Mouse (Mus musculus) embryo, embryonic 10 days (tissue): ENCODE data around the gene Klhl29.

Experiments
- DNase-seq: peaks from one replicate; pipeline ENCODE4 v3.0.0-alpha.2; 2015; ENCODE audit warnings: low spot score

Klhl29 gene

DNA sequence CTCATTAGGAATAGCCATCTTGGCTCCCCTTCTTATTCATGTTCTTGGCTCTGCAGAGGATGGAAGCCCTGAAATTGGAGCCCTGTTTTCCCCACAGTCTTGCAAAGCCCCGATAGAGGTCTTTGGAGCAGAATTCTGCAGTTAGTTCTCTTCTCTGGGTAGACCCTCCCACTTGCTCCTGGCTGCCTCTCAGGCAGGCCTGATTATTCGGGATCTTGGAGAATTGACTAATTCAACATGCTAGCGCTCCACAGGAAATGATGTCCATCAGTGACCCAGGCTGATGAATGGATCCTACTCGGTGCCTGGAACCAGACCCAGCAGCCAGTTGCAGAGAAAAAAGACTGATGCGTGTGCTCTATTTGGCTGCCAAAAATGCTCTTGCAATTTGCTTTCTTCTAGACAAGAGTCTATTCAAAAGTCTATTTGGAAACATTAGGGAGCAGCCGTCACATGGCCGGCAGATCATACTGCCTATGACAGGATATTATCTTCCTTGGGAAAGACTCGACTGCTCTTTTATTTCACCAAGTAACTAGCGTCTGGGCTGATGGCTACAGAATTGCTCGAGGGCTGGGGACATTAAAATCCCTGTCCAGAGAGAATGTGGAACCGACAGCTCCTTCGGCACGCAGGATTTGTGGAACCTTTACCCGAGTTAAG, 155.4 kb downstream of the Klhl29 start:
- no peak for DNase-seq

DNA sequence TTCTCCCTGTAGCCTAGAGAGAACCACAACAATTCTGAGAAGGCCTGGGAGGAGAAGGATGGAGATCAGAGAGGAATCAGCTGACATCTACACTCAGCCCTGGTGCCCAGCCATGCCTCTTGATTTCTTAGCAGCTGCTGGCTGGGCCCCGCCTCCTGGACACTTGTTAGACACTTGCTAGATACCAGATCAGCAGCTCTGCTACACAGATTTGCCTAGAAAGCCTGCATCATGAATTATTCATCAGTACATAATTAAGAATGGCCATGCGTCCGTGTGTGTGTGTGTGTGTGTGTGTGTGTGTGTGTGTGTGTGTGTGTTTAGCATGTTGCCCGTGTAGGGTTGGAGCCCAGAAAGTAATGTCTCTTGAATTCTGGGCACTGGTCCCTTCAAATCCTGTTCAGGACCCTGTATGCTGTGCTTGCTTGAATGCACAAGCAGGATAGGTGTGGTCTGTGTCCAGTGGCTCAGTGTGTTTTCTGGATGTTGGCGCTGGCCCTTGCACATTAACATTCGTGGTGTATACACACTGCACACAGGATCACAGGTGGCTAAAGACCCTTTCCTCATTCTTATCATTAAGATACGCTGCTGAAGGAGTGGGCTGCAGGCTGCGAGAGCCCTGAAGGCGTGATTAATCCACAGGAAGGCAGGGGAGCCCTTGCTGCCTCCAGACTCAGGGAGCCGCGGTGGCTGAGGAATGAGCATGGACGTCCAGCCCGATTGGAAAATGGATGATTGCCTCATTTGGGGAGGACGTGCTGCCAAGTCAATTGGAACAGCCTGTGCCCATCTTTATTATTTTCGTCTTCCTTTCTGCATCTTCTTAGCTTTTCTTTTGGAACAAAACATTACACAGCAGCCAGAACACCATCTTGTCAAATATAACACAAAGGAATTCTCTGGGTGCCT, 159.4 kb downstream of the Klhl29 start:
- peak; percentile 45 for DNase-seq

DNA sequence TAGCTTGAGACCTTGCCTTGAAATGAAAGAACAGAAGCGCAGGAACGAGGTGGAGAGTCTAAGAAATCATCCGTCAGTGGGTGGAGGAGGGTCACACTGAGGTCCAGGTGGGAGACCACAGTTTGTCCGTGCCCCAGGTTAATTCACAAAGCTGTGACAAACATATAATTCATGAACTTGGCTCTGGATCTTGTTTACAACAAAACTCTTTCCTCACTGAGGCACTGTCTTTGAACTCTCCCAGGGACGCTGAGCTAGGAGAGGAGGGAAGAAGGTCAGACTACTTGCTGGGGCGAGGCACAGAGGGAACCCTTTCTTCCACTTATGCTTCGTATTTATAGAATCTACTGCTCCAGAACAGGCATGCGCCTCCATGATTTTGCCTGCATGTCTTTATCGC, 161.2 kb downstream of the Klhl29 start:
- no peak for DNase-seq

DNA sequence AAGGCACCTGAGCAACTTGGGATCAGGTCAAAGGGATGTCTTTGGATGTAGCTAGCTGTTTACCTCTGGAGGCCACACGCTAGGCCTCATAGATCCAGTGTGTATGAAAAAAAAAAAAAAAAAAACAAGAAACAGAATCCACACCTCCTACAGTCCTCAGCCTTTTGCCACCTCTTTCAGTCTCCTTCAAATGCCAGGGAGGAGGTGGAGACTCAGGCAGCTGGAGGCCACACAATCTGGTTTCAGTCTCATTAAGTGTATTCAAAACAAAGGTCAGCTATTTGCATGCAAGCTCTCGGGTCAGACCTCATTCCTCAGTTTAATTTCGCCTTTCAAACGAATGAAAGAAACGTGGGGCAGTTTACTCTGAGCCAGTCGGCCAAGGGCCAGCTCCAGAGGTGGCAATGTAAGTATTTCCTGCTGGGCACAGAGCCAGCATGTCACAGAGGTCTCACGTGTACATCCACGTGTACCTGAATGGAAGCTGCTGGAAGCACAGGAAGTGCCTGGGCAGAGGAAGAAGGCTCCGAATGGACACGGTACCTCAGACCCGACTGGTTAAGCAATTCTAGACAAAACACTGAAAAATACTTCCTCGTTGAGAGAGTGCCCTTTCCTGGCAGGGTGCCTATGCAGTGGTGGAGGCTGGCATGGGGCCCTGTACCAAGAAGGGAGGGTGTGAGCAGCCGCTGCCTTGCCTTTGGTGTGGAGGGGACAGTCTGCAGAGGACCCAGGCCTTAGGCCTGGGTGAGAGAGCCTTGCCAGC, 162.0 kb downstream of the Klhl29 start:
- no peak for DNase-seq

DNA sequence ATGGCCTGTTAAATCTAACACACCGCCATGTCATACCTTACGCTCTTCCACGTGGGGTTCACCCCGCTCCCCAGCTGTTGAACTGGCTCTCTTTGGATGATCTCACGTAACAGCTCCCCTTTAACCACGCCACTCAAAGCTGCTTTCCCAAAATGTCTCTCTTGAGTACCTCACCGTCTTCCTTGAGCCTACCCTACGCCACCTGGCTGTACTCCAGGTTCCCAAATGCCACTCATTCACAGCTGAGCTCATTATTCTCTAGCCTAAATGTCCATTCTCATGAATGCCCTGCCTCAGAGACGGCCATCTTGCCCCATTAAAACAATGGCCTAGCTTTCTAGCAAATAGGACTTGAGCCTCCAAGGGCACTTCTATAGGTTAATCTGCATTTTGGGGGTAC, 163.6 kb downstream of the Klhl29 start:
- no peak for DNase-seq

DNA sequence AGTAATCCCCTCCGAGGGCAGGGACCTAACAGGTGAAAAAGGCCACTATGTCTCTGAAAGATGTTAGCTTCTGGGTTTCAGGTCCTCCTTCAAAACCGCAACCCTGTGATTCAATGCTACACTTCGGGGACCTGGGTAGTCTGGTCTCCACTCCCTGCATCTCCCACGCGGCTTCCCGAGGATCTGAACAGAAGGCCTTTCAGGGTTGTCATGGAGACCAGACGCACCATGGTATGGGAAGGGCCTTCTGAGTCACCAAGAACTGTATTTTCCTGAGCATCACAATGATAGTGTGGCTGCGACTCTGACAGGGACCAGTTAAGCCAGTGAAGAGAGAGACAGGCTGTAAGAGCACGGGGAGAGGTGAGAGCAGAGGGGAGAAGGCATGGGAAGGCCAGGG, 164.7 kb downstream of the Klhl29 start:
- DNase-seq, result peak; percentile 20

DNA sequence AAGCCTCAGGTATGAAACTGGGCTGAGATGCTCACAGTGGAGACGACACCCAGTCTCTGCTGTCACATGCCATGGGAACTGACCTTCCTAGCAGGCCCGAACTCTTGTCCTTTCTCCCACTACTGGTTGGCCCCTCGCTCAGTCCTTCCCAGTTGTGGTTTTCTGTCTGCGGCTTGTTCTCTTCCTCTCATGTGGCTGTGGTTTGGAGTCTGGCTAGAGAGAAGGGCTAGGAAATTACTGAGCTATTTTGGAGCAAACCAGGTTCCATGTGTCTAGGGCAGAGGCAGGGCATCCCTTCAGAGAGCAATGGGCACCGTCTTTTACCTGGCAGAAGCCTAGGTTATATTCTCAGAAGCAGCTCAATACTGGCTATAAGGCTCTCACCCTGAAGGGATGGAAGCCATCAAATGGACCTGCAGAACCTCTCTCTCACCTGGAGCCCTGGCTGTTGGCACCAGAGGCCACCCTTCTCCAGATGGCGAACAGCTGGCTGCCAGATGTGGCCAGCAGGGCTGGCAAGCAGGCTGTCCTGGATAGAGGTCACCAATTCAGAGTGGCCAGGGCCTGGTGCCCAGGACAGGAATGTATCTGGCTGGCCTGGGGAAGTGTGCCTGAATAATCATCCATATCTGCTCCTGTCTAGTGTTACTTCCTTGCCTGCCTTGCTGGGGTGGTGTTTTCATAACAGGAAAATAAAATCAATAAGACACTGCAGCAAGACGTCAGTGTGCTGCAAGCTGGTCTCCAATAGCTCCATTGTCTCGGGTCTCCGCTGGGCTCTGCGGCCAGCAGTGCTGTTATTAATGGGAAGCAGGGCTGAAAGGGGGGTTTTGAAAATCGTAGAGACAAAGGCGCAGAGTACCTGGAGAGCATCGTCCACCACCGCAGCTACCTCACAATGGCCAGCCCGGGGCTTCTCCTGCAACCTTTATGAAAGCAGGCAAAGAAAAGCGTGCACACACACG, 167.3 kb downstream of the Klhl29 start:
- peak; percentile 19 for DNase-seq

DNA sequence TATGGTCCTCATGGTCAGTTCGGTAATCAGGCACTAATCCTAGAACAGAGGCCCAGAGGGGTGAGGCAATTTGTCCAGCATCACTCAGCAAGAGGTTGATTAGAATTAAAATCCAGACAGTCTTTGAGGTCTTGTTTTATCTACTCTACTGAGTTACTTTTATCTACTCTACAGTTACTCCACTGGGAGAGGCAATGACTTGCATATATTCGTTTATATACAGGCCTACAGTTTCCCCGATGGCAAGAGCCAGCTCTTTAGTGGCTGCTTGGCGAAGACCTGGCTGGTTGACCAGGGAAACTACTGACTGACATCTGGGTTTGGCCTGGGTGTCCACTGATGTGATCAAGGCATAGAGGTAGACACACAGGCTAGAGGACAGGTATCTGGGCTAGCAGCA, 168.3 kb downstream of the Klhl29 start:
- no peak for DNase-seq

DNA sequence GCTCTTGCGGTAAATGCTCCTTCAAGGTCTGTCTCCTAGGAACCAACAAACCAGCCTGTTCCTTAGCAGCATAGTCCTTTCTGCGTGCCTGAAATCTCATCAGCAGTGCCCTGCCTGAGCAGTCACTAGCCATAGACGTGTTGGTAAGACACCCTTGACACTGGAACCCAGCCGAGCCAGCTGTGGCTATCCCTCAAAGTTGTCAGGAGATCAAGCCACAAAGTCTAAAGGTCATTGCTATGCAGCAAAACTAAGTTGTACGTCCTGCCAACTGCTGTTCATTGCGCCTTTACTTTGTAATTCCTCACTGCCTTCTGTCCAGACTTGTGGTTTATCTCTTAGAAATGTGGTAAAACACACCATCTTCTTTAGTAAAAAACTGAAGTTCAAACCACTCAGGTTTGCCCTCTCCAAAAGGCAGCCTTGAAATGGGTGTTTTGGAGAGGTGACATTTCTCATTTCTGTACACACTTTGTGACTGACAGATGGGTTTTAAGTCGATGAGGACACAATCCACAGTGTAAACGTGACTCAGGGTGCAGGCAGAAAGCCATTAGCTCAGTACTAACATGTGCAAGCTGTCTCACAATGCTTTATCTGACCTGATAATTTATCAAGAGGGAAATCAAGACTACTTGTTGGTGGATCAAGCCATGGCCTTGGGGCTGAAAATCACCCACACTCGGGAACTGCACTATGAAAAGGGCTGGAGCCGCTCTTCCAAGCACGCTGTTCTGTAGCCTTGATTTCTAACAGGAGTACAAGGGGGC, 171.2 kb downstream of the Klhl29 start:
- DNase-seq, result peak; percentile 37

DNA sequence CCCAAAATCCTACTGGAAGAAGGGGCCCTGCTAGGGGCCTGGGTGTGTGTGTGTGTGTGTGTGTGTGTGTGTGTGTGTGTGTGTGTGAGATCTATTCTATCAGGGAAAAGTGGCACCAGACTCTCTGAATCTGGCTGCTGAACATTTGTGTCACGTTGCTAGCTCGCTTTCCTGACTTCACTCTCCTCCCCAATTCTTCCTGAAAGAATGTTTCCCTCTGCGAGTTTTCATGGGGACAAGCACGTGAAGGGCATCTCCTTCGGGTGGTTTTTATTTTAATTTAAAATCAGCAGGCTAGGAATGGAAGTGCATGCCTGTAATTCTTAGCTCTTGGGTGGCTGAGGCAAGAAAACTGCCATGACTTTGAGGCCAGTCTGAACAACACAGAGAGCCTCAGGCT, 172.1 kb downstream of the Klhl29 start:
- no peak for DNase-seq

DNA sequence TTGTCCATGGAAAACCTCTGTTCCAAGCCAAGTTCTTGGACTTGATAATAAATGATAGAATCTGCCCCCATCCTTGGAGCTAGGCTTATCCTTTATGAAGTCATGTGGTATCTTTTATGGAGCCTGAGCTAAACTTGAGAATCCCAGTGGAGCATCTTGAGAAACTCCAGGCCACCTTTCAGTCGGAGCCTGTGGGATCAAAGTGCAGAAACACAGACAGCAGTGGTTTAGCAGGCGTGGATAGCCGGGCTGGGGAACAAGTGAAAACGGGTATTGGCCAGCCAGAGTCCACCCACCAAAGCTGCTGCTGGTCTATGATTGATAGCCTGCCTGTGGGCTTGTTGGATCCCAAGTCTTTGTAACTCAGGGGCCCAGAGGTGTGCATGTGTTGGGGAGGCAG, 177.2 kb downstream of the Klhl29 start:
- no peak for DNase-seq

DNA sequence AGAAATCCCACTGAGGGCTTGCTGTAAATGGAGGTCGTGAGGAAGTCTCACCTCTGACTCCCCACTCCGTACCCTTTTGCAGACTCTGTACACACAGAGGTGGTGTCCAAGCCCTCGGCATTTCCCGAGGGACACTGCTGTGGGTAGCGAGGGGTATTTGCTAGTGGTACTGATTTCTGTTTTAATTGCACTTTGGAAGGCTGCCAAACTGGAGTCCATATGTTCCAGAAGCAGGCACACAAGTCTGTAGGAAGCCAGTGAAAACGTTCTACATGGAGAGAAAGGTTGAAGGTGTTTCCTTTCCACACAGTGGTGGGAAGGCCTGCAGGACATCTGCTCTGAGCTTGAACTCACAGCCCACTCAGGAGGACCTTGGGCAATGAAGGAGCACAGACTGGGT, 181.3 kb downstream of the Klhl29 start:
- DNase-seq, result no peak

DNA sequence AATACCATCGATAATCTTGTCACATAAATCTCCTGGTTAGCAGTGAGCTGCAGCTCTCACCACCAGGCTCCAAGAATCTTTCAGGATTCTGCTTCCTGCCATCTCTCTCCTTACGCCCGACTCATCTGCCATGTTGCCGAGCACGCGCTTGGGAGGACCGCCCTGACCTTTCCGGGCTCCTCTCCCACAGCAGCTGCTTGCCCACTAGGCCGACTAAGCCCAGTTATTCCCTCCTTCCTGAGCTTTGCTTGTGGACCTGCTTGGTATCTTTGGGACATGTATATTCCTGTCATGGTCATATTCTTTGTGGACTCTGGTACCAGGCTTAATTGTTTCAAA, 183.1 kb downstream of the Klhl29 start:
- no peak for DNase-seq

DNA sequence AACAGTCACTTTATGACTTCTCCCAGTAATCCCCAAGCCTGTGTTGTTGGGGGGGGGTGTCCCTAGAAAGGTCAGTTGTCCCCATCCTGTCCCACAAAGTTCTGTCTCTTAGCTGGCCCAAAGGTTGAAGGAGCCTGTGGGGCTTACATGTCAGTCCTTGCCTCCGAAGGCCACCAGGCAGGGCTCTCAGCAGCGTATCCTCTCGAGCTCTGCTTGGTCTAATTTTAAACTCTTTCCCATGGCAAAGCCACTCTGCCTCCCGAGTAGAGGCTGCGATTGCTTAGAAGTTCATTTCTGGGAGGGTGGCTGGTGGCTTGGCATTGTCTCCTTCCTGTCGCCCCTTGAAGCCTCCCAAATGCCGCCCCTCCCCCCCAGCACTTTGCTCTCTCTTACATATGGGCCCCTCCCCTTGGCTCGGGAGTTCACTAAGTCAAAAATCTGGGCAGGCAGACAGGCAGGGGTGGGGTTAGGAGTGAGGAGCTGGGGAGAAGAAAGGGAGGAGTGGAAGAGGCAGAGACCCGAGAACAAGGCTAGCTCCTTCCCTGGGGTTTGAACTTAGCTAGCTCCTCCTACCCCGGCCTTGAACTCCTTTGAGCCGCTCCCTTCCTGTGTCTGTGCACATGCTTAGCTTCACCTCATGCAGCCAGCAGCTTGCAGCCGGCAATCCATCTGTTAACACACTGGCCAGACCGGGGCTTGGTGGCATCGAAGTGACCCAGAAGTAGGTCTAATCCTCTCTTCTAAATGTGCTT, 183.7 kb downstream of the Klhl29 start:
- peak; percentile 73 for DNase-seq

DNA sequence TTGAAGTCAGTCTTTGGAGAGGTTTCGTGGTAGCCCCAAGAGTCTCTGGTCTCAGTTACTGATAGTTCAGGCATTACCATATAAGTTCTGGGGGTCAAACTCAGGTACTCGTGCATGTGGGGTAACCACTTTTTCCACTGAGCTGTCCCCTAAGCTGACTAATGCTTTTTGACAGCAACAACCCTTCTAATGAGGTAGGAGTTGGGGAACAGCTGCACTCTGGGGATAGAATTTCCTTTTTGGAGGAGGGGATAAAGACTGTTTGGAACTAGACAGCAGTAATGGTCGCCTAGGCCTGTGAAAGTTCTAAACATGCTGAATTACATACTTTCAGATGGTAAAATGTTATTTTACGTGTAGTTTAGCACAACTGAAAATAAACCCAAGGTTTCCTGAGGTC, 184.3 kb downstream of the Klhl29 start:
- no peak for DNase-seq

DNA sequence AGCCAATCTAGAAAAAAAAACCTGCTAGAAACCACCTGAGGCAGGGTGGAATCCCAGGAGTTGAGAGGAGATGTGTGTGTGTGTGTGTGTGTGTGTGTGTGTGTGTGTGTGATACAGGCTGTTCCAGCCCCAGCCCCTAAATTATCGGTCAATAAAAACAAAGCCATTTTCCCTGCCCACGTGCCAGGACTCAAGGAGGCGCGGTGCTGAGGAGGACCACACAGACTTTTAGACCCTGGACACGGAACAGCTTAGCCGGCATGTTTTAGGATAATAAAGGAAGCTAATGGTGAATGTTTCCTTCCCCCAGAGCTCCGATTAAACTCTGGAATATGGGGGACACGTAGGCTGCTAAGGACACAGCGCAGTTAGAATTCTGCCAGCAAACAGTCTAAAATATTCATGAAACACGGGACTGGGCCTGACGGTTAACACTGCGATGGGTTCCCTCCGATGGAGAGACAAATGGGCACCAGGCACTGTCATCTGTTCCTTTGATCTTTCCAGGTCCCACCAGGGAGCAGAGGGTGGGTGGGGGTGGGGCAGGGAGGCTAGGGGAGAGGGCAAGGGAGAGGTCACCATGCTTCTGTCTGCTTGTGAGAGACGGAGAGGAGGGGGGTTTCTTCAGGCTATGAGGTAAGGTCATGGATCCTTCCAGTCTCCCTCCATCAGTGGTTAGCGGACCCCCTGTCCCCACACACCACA, 185.9 kb downstream of the Klhl29 start:
- DNase-seq, result peak; percentile 52

DNA sequence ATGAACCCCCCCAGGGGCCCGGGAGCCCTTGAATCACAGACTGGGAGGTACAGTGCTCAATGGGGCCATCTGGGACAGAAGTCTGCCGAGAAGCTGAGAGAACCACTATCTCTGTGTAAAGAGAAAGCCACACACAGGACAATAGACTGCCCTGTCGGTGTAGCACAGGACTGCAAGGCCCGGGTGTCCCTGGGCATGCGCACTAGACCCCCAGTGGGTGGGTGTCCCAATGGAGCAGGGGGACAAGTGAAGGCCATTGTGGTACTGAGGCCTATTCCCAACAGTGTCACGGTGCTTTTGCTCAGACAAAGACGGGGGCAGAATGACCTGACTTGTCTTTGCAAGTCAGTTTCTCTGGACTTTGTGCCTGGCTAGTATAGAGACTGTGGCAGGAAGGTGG, 186.6 kb downstream of the Klhl29 start:
- peak; percentile 64 for DNase-seq

DNA sequence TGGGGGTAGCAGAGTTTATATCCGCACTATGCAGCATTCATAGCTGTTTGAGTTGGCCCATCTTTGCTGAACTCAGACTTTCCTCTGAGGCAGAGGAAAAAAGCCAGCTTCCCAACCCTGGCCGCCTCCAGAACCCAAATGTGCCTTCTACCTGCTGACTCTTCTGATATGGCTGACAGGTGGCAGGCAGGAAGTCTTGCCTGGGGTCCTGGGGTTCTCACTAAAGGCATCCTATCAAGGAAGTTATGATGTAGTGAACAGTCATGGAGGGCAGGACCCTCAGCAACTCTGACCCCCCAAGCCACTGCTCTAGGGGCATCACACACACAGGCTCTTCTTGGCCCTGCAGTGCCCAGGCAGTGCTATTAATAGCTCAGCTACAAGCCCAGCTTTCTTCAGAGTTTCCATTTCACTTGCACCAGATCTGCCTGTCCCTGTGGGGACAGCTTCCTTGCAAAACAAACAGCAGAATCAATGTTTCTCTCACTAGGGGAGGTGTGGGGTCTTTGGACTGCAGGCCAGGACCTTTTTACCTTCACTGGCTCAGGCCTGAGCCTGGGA, 187.6 kb downstream of the Klhl29 start:
- no peak for DNase-seq

DNA sequence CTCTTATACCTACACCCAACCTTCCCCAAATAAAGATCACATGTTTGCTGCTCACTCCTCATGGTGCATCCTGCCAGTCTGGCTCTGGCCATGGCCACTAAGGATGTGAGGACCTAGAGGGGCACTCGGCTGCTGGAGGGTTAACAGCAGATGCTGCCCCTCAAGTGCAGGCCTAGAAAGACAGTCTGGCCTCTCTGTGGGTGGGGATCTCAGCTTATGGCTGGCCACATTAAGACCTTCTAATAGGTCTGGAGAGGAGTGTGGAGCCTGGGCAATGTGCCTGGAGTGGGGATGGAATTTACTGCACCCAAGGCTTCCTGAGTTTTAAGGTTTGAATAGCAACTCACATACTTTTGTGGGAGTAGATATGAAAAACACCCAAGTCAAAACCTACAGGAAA, 188.8 kb downstream of the Klhl29 start:
- DNase-seq, result no peak
